Mouse (Mus musculus) heart, adult 11 months (tissue): ENCODE results near the gene Cdkn2d.
"Not testable (repeated sequence)": the region's sequence is repeated elsewhere in the genome, so short reads cannot be mapped to it uniquely, and the experiment has no call there.

Source experiments
- DNase-seq: peaks from one replicate; pipeline ENCODE4 v3.0.0; 2022

Cdkn2d gene

DNA sequence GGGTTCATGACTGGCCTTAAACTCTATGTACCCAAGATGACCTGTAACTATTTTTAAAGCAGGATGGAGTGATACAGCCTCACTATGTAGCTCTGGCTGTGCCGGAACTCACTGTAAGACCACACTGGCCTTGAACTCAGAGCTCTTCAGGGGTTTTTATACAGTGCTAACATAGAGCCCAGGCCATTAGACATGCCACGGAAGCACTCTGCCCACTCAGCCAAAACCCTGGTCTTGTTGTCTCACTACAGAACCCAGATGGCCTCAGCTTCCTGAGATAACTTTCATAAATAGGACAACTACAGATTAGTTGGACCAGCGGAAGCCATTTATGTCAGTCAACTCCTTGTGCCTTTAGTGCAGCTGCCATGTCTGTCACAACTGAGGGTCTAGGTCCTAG lies 16.9 kb downstream of the Cdkn2d start:
- peak; percentile 90 for DNase-seq

DNA sequence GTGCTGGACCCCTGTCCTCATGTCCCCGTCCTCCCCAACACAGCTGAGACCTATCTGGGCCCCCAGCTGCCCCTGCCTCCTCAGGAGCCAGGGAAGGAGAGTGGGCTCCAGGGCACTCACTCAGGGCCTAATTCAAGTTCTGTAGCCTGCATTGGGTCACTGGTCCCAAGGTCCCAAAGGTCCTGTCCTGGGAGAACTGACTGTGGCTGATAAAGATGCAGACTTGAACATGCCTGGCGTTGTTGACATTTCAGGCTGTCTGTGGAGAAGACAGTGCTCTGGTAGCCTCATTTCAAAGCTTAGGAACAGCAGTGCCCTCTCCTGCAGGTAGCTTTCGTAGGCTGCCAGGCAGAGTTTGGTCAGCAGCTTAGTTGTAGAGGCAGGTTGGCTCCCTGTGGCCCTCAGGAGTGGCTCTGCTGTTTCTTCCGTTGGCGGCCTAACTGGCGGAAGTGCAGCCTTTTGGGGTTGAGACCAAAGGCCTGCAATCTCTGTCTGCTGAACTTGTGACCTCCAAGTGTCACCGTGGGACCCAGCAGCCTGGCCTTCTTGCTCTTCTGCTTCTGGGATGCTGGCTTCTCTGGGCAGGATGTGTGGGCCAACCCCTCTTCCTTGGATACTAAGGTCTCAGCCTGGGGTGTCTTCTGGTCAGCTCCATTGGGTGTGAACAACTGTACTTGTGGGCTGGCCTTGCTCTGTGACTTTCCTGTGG lies 17.5 kb downstream of the Cdkn2d start:
- DNase-seq = peak; percentile 85

DNA sequence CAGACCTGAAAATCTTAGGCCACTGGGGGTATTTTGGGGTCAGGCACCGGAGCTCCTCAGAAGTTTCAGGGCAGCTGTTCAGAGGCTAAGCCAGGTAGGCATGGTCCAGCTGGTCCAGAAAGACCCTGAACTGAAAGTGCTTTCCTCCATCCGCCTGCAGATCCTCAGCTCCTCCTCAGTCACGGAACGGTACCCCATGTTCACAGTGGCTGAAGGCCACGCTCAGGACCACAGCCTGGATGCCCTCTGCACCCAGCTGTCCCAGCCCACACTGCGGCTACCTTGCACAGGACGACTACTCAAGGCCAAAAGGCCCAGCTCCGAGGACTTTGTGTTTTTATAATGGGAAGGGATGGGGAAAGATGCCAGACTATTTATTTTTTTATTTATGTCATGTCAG lies 18.1 kb downstream of the Cdkn2d start:
- DNase-seq = no peak

DNA sequence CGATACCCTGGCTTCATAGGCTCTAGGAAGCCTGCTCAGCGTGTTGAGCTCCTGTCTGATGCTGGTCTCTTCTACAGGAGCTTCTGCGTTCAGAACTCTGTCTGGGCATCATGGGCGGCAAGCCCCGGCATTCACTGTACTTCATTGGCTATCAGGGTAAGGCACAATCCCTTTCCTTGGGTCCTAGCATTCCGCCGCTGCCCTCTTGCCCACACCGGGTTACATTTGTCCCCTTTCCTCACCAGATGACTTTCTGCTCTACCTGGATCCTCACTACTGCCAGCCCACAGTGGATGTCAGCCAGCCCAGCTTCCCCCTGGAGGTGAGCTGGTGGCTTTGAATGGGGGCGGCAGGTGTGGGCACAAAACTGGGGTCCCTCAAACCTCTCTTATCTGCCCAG lies 18.8 kb downstream of the Cdkn2d start:
- DNase-seq = peak; percentile 86

DNA sequence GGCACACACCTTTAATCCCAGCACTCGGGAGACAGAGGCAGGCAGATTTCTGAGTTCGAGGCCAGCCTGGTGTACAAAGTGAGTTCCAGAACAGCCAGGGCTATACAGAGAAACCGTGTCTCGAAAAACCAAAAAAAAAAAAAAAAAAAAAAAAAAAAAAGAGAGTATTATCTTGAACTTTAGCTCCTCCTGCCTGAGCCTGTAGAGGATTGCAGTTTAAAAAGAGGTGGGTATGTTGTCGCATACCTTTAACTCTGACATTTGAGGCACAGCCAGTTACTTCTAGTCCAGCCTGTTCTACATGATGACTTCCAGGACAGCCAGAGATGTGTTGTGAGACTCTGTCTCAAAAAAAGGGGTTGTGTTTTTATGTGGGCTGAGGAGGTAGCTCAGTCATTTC lies 21.6 kb downstream of the Cdkn2d start:
- not testable (repeated sequence) for DNase-seq

DNA sequence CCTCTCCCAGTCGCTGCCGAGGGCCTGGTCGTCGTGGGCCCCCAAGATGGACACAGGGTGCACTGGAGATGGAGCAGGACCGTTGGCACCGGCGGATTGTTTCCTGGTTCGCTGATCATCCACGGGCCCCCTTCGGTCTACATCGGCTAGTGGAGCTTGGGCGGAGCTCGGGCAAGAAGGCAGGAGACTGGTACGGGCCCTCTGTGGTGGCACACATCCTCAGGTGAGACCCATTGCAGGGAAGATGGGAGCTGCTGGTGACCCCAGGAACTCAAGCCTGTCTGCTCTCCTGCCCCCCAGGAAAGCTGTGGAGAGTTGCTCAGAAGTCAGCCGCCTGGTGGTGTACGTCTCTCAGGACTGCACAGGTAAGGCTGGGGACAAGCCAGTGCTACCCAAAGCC lies 22.9 kb downstream of the Cdkn2d start:
- DNase-seq = peak; percentile 91

DNA sequence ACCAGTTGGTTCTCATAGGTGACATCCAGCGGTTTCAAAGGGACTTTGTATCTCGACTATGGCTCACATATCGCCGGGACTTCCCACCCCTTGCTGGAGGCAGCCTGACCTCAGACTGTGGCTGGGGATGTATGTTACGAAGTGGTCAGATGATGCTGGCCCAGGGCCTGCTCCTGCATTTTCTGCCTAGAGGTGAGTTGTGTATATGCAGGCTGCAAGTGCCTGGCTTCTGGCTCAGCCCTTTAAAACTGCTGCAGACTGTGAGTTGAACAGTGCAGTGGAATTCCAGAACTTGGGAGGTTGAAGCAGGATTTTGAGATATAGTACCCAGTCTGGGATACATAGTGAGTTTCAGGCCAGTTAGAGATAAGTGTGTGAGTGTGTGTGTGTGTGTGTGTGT lies 24.3 kb downstream of the Cdkn2d start:
- no peak for DNase-seq

DNA sequence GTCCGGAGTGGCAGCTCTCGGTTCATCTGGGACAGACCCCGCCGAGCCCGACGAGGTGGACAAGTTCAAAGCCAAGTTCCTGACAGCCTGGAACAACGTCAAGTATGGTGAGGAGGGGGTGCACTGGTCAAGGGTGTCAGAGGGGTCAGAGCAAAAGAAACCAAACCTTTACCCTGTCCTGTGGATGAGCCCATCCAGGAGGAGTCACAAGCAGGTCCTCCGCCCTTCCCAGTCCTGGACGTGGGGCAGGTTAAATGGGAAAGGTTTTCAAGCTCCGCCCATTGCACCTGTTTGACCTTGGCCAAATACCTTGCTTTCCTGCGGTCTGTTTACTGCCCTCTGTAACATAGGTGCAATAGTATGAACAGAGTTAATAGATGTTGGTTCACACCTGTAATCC lies 25.6 kb downstream of the Cdkn2d start:
- DNase-seq = no peak

DNA sequence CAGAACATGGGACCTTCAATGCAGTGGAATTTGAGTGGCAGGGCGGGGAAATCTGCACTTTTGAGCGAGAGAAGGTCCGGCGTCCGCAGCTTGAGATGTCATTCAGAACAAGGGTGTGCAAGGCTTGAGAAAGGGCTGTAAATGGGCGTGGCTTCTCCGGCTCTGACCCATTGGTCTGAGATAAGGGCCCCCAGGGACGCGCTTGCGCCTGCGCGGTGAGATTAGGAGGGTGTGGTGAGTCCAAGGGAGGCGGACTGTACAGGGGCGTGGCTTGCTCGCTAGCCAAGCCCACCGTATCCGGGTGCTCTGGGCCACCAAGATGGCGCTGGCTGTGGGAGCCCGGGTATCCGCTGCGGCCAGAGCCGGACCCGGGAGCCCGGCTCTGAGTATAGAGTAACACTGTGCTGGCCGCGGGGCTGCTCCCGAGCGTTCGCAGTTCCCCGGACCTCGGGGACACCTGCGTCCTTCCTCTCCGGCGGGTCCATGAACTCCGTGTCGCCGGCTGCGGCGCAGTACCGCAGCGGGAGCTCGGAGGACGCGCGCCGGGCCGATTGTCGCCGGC lies 26.1 kb downstream of the Cdkn2d start, which contains the start of gene Atg4d:
Gene Atg4d, plus strand, starts transcription at position 294 of the 562 bp plus-strand sequence.
- DNase-seq = peak; percentile 100

DNA sequence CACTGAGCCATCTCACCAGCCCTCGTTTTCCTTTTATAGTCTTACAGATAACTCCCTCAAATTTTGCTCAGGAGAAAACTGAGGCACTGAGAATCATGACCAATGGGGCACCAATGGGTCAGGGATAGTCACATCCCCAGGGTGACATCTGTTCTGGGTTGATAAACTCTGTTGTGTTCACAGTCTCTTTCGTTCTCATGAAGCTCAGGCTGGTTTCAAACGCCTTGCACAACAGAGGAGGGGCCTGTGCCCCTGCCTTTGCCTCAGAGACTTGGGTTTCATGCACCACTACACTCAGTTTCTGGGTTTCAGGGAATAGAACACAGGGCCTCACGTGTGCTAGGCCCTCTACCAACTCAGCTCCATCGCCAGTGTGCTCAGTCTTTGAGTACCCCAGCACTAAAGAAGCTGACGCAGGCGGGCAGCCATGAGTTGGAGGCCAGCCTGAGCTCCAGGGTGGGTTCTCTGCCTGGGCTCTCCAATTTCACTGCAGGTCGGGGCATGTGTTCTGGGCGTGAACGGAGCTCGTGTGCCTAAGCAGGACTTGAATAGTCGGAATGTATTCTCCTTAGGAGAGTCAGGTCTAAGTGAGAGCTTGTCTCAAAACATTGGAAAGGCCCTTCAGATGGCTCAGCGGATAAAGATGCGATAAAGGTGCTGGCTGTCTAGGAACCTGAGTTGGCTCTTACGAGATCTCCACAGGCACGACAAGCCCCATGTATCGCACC lies 26.8 kb downstream of the Cdkn2d start:
- peak; percentile 94 for DNase-seq

DNA sequence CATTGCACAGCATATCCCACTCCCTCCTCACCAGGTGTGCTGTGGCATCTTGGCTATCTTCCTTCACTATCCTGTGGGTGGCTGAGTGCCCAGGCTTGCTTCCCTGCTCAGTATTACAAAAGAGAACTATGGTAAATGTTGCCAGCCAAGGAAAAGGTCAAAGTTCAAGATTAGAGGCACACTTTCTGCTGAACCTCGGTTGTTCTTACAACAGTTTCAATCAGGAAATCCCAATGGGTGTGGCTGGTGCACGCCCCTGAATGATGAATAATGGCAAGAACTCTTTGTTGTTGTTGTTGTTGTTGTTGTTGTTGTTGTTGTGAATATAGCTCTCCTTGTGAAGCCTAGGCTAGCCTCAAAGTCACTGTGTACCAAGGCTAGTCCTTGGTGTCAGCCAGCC lies 29.4 kb downstream of the Cdkn2d start:
- no peak for DNase-seq

DNA sequence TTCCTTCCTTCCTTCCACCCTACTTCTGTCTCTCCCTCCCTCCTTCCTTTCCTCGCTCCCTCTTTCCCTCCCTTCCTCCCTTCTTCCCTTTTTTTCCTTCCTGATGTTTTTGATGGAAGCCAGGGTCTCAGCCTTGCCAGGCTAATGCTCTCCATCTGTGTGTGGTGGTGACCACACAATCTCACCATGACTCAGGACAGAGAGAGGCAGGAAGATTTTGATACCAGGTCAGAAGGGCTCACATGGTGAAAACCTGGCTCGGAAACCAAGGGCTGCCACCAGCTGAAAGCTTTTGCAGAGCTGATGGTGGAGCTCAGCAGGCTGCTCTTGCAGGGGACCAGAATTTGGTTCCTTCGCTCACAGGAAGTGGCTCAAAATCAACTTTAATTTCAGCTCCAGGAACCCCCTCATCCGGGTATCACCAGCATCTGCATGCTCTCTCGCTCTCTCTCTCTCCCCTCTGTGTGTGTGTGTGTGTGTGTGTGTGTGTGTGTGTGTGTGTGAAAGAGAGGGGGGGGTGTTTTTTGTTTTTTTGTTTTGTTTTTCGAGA lies 30.6 kb downstream of the Cdkn2d start:
- DNase-seq = no peak

DNA sequence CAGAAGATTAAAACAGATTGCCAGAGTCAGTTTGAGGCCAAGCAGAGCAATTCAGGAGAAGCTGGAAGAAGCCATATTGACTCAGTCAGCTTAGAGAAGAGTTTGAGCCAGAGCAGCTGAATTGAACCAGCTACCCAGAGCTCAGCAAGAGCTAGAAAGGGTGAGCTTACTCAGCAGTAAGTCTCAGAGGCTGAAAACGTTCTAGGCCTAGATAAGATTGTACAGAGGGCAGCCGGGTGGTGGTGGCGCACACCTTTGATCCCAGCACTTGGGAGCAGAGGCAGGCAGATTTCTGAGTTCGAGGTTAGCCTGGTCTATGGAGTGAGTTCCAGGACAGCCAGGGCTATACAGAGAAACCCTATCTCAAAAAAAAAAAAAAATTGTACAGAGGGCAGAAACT lies 34.9 kb downstream of the Cdkn2d start:
- not testable (repeated sequence) for DNase-seq

DNA sequence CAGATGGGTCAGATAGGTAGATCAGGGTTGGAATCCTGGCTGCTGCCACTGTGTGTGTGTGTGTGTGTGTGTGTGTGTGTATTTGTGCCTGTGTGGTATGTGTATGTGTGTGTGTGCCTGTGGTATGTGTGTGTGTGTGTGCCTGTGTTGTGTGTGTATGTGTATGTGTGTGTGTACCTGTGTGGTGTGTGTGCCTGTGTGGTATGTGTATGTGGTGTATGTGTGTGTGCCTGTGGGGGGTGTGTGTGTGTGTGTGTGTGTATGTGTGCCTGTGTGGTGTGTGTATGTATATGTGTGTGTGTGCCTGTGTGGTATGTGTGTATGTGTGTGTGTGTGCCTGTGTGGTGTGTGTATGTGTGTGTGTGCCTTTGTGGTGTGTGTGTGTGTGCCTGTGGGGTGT lies 36.5 kb downstream of the Cdkn2d start:
- no peak for DNase-seq

DNA sequence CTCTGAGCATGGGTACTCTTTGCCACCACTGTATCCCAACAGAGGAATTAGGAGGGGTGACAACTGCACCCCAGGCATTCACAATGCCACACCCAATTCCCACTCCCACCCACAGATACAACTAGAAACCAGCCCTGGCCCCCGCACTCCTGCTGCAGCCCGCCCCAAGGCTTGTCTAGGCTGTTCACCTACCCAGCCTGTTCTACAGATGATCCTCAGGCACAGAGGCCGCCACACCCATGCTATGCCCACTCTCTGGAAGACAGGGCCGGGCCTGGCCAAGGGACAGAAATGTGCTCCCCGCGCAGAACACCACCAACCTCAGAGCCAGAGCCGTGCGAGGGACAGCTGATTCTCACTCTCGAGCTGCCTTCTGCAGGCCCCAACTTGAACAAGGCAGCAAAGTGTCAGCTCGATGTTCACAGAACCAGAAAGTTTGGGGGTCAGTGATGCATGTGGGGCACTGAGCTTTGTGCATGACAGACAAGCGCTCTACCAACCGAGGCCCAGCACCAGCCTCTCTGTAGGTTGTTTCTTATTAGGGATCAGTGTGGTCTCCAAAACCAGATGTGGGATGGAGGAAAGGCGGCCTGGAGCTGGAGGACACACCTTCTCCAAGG lies 40.0 kb downstream of the Cdkn2d start:
- DNase-seq = no peak

DNA sequence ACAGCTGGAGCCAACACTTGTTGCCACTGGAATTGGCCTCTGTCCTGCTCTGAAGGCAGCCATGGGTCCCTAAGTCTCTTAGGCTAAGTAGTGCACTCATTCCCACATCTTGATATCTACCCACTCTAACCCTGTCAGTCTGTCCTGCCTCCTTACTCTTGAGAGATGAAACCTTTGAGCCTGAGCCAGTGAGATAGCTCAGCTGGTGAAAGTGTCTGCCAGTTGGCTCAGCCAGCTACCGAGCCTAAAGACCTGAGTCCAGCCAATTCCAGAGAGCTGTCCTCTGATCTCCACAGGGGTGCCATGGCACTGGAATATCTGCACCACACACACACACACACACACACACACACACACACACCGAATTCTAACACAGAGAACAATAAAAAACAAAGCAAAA lies 40.7 kb downstream of the Cdkn2d start:
- DNase-seq = peak; percentile 92

DNA sequence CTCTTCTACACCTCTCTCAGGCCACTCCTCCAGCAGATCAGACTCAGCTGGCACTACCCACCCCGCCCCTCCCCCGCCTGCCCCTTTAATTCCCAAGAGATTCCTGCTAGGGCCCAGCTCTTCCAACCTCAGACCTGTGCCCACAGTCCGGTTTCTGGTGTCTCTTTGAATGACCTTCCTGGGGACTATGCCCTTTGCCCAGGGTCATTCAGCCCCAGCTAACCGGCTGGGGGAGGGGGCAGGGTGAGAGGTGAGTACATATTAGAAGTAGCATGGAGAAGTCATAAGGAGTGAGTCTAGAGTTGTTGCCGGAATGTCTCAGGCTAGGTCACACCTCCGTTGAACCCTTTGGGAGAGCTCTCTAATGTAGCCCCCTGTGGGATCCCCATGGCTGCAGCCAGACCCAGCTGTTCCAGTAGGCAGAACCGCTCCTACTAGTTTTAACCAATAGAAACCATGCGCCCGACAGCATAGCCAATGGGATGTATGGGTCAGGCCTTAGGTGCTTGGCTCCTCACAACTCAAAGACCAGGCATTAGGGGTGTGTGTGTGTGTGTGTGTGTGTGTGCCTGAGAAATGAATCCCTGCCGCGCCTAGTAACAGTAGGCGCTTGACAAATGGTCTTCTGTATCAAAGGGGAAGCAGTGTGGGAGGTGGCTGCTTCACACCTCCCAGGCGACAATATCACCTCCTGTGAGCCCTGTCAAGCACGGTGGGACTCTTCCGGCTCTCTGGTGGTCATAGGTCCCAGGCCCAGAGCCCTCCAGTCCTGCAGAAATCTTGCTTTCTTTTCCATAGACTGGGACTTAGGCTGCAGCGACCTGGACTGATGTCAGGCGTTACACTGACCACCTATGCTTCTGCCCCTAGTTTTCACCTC lies 41.3 kb downstream of the Cdkn2d start:
- peak; percentile 87 for DNase-seq

DNA sequence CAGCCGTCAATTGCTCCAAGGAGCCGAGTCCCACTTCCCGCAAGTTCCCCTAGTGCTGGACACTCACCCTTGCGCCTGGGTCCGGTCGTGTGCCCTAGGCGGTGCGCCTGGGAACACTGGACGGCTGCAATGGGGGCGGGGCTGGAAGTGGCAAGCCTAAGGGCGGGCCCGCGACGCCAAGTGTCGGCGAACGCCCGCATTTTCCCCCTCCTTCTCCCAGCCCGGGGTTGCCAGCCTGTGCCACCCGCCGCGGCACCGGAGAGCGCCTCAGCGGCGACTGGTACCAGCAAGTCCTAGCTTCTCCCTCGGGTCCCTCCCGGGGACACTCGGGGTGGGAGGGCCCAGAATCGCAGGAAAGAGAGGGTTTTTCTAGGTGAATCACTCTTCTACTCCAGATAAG lies 42.9 kb downstream of the Cdkn2d start, which contains the start of gene S1pr5:
Gene S1pr5, minus strand, starts transcription at position 118 of the 400 bp plus-strand sequence.
- DNase-seq = no peak

DNA sequence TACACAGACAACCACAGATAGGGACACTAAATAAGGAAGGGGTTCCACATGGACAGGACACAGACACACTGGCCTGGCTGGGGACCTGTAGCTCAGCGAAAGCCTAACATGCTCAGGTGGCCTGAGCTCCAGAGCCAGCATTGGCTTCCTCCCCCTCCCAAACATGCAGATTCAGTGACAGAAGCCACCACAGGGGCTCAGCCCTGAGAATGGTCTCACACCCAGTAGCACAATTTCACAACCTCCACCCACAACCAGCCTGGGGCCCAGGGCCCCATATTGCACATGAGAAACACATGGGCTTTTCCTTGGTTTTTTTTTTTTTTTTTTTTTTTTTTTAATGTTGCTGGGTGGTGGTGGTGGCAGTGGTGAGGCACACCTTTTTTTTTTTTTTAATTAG lies 44.9 kb downstream of the Cdkn2d start:
- DNase-seq = no peak

DNA sequence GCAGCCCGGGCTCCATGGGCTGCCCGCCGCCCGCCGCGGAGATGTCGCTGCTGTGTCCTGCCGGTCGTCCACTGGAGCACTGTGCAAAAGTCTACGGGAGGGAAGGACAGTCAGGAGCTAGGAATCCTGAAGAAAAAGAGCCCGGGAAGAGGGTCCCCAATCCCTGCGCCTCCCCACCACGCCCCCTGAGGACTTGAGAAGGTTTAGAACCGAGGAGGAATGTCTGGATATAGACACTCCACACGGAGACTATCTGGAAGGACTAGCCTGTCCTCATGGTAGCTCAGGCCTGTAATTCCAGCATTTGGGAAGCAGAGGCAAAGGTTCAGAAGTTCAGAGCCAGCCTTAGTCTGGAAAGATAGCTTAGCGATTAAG lies 46.1 kb downstream of the Cdkn2d start:
- DNase-seq = no peak

DNA sequence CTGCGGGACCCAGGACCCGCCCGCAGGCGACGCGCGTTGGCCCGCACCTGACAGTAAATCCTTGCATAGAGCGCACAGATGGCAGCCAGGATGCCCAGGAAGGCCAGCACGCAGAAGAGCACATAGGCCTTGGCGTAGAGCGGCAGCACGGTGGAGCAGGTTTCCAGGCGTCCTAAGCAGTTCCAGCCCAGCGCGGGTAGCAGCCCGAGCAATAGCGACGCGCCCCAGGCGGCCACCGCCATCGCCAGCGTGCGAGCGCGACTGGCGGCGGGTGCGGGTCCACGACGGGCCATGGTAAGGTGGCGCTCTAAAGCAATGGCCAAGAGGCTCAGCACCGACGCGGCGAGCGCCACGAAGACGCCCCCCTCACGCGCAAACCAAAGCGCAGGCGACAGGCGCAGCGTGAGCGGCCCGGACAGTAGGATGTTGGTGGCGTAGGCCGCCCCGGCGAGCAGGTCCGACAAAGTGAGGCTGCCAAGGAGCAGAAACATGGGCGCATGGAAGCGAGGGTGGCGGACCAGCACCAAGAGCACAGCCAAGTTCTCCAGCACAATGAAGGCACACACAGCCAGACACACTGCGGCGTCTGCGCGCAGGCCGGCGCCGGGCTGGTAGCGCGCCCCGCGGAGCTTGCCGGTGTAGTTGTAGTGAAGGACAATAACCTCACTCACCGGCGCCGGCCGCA lies 46.6 kb downstream of the Cdkn2d start:
- DNase-seq = no peak
